Mouse (Mus musculus): ENCODE measurements at regions not wholly inside any gene's neighbourhood (a gene's known extent, or its start where the extent isn't known, plus 50 kb on each side); places are given as distances from the start of the nearest gene placed in this dataset.

DNA sequence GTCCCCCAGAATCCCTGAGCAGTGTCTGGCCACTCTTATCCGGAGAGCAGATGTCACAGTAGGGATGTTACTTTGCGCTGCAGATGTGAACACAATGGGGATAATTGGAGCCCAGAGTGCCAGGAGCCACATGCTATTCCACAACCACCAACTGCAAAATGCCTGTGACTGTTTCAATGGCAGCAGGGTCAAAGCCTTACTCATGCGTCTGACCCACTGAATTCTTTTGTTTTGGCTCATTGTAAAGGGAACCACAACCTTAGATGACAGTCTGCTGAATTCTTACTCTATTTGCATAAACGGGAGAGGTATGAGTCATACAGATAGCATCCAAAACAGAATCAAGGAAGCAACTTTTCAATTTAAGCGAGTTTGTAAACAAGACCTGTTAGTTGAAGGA is 276.8 kb upstream of the Pkn2 start:
- whole genome bisulfite sequencing = 43% methylated on average over 5 of the region's 5 CpGs
- H3K36me3 ChIP-seq (ENCODE audit: control insufficient read depth, insufficient read depth, low read length) = no peaks in the 10 kb centered on the region
- H3K4me2 ChIP-seq (ENCODE audit: low read length) = no peak overlapping the region
- H3K9ac ChIP-seq (ENCODE audit: low read length) = no peak overlapping the region
- no peak overlapping the region for H3K4me3 ChIP-seq (ENCODE audit: control insufficient read depth in 1 of 2, insufficient read depth in 1 of 2, low read depth in 1 of 2, low read length in 2 of 2)
- no peak for ATAC-seq (ENCODE audit: insufficient number of reproducible peaks, insufficient read depth, low FRiP score, low read depth)
- no peaks in the 10 kb centered on the region for H3K27me3 ChIP-seq (ENCODE audit: control insufficient read depth, insufficient read depth, low read length)
- no peaks in the 10 kb centered on the region for H3K4me1 ChIP-seq (ENCODE audit: control insufficient read depth in 2 of 2, insufficient read depth in 2 of 2, low read length in 2 of 2)
- H3K27ac ChIP-seq (replicated peaks in 1 of 2; ENCODE audit: control insufficient read depth in 1 of 2, insufficient read depth in 1 of 2, low read depth in 2 of 2, low read length in 2 of 2) = no peak overlapping the region
- H3K9me3 ChIP-seq (ENCODE audit: control insufficient read depth, low read length) = no peaks in the 10 kb centered on the region

DNA sequence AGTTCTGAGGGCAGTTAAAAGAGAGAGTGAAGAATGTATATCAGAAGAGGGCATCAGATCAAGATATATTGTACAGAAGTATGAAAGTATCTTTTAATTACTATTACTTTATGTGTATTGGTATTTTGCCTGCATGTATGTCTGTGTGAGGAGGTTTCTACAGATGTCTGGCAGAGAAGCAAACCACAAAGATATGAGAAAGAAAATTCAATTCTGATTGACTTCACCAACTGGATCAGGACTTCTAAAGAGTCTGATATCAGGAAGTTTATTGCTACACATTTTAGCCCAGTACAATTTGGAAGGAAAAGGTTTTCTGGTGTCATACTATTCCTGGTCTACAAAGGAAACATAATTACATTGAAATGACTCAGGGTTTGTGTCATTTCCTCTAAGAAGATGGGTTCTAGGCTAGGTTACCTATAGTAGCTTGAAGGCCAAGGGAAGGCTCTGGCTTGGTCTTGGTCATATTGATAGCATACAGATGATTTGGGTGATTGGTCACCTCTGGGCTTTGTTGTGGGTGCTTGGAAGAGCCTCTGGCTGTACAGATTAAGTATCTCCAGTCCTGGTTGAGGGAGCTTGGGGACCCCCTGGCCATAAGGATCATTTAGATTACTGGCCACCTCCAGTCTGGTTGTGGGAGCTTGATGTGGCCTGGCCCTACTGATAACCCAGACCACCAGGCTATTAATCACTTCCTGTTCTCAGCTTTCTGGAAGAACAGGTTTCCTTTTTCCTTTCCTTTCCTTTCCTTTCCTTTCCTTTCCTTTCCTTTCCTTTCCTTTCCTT is 275.1 kb upstream of the Pkn2 start:
- Histone ChIP-seq H3K4me1 (ENCODE audit: control insufficient read depth in 2 of 2, insufficient read depth in 2 of 2, low read length in 2 of 2) (0 out of 4 replicates have a peak, but pooled peaks cover 0 to 3% of the 10 kb centered on the region in 2 experiments), H3K4me3 (ENCODE audit: control insufficient read depth in 1 of 2, insufficient read depth in 1 of 2, low read depth in 1 of 2, low read length in 2 of 2) (no peak overlapping the region), H3K36me3 (ENCODE audit: control insufficient read depth, insufficient read depth, low read length) (no peaks in the 10 kb centered on the region), H3K27me3 (ENCODE audit: control insufficient read depth, insufficient read depth, low read length) (no peaks in the 10 kb centered on the region), H3K4me2 (ENCODE audit: low read length) (no peak overlapping the region), H3K9ac (ENCODE audit: low read length) (no peak overlapping the region), H3K27ac (replicated peaks in 1 of 2; ENCODE audit: control insufficient read depth in 1 of 2, insufficient read depth in 1 of 2, low read depth in 2 of 2, low read length in 2 of 2) (no peak overlapping the region), H3K9me3 (ENCODE audit: control insufficient read depth, low read length) (no peaks in the 10 kb centered on the region)
- ATAC-seq (ENCODE audit: insufficient number of reproducible peaks, insufficient read depth, low FRiP score, low read depth) = no peak

DNA sequence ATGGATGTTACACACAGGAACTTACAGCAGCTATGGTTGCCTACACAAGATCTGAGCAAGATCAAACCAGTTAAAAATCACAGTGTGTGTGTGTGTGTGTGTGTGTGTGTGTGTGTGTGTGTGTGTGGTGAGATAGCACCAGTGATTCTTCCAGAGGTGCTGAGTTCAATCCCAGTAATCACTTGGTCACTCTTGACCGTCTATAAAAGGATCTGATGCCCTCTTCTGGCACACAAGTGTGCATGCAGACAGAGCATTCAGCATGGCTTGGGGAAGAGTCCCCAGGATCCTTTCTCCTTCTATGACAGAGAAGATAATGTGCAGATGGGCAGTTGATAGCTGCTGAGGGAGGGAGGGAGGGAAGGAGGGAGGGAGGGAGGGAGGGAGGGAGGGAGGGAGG is 274.4 kb upstream of the Pkn2 start:
- no peak overlapping the region for H3K4me2 ChIP-seq (ENCODE audit: low read length)
- 0 out of 4 replicates have a peak, but pooled peaks cover 0 to 3% of the 10 kb centered on the region in 2 experiments for H3K4me1 ChIP-seq (ENCODE audit: control insufficient read depth in 2 of 2, insufficient read depth in 2 of 2, low read length in 2 of 2)
- 50% methylated on average over 1 of the region's 1 CpGs for WGBS
- H3K27me3 ChIP-seq (ENCODE audit: control insufficient read depth, insufficient read depth, low read length) = no peaks in the 10 kb centered on the region
- no peak overlapping the region for H3K4me3 ChIP-seq (ENCODE audit: control insufficient read depth in 1 of 2, insufficient read depth in 1 of 2, low read depth in 1 of 2, low read length in 2 of 2)
- H3K9ac ChIP-seq (ENCODE audit: low read length) = no peak overlapping the region
- H3K27ac ChIP-seq (replicated peaks in 1 of 2; ENCODE audit: control insufficient read depth in 1 of 2, insufficient read depth in 1 of 2, low read depth in 2 of 2, low read length in 2 of 2) = no peak overlapping the region
- H3K36me3 ChIP-seq (ENCODE audit: control insufficient read depth, insufficient read depth, low read length) = no peaks in the 10 kb centered on the region
- H3K9me3 ChIP-seq (ENCODE audit: control insufficient read depth, low read length) = no peaks in the 10 kb centered on the region
- no peak for ATAC-seq (ENCODE audit: insufficient number of reproducible peaks, insufficient read depth, low FRiP score, low read depth)

DNA sequence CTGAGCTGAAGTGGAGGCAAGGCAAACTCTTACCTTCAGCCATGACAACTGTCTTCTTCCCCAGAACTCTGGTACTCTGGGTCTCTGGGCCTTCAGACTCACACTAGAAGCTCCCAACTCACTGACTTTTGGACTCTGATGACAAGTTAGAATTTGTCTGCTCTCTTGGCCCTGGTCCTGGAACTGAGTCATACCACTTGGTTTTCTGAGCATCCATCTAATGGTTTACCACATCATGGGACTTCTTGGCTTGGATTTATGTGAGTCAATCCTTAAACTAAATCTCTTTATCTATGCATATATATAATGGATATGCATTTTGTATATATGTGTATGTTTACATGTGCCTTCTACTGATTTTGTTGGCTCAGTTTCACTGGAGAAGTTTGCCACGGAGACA is 273.8 kb upstream of the Pkn2 start:
- WGBS = 91% methylated on average over 1 of the region's 1 CpGs
- no peak for ATAC-seq (ENCODE audit: insufficient number of reproducible peaks, insufficient read depth, low FRiP score, low read depth)

DNA sequence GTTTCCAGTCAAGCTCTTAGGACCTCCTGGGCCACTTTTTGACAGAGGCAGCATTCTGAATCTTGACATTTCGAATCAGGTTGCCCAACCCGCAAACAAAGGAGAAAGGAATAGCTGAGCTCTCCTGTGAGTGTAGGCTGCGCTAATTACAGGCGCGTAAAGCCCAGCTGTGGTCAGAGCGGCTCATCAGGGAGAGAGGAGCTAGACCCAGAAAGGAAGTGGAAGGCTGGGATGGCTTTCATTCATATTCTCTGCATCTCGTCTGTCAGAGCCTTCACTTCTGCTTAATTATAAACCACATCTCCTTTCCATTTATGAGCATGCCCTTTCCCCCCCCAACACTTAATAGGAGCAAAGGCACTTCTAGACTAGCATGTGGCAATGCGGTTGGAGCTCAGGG is 265.7 kb upstream of the Pkn2 start:
- no peaks in the 10 kb centered on the region for H3K9me3 ChIP-seq (ENCODE audit: control insufficient read depth, low read length)
- no peak overlapping the region for H3K4me2 ChIP-seq (ENCODE audit: low read length)
- no peak for ATAC-seq (ENCODE audit: insufficient number of reproducible peaks, insufficient read depth, low FRiP score, low read depth)
- H3K4me1 ChIP-seq (ENCODE audit: control insufficient read depth in 2 of 2, insufficient read depth in 2 of 2, low read length in 2 of 2) = 0 out of 4 replicates have a peak, but pooled peaks cover 0 to 2% of the 10 kb centered on the region in 2 experiments
- 65% methylated on average over 8 of the region's 8 CpGs for WGBS
- H3K36me3 ChIP-seq (ENCODE audit: control insufficient read depth, insufficient read depth, low read length) = no peaks in the 10 kb centered on the region
- no peaks in the 10 kb centered on the region for H3K27me3 ChIP-seq (ENCODE audit: control insufficient read depth, insufficient read depth, low read length)
- H3K27ac ChIP-seq (replicated peaks in 1 of 2; ENCODE audit: control insufficient read depth in 1 of 2, insufficient read depth in 1 of 2, low read depth in 2 of 2, low read length in 2 of 2) = no peak overlapping the region
- no peak overlapping the region for H3K9ac ChIP-seq (ENCODE audit: low read length)
- no peak overlapping the region for H3K4me3 ChIP-seq (ENCODE audit: control insufficient read depth in 1 of 2, insufficient read depth in 1 of 2, low read depth in 1 of 2, low read length in 2 of 2)

More for the DNA sequence above, 273.8 kb upstream of the Pkn2 start:
- no peak overlapping the region for H3K9ac ChIP-seq (ENCODE audit: low read length)
- H3K4me1 ChIP-seq (ENCODE audit: control insufficient read depth in 2 of 2, insufficient read depth in 2 of 2, low read length in 2 of 2) = 0 out of 4 replicates have a peak, but pooled peaks cover 0 to 3% of the 10 kb centered on the region in 2 experiments
- no peak overlapping the region for H3K4me3 ChIP-seq (ENCODE audit: control insufficient read depth in 1 of 2, insufficient read depth in 1 of 2, low read depth in 1 of 2, low read length in 2 of 2)
- no peaks in the 10 kb centered on the region for H3K27me3 ChIP-seq (ENCODE audit: control insufficient read depth, insufficient read depth, low read length)
- no peaks in the 10 kb centered on the region for H3K36me3 ChIP-seq (ENCODE audit: control insufficient read depth, insufficient read depth, low read length)
- H3K27ac ChIP-seq (replicated peaks in 1 of 2; ENCODE audit: control insufficient read depth in 1 of 2, insufficient read depth in 1 of 2, low read depth in 2 of 2, low read length in 2 of 2) = no peak overlapping the region
- H3K9me3 ChIP-seq (ENCODE audit: control insufficient read depth, low read length) = no peaks in the 10 kb centered on the region
- no peak overlapping the region for H3K4me2 ChIP-seq (ENCODE audit: low read length)

DNA sequence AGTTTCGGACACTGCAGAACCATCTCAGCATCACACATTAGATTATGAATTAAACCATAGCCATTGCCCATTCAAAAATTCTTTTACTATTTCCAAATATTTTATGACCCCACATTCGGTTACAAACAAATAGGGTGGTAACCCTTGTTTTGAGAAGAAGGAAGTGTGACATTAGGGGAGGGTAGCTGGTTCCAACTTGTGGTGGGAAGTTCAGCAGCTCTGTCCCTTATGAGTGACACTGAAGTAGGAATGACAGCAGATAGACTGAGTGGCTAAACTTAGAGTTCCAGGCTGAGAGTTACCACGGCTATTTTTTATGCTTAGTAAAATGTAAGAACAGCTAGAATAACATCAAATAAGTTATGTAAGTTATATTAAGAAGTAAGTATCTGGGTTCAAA is 257.1 kb upstream of the Pkn2 start:
- no peak overlapping the region for H3K27ac ChIP-seq (replicated peaks in 1 of 2; ENCODE audit: control insufficient read depth in 1 of 2, insufficient read depth in 1 of 2, low read depth in 2 of 2, low read length in 2 of 2)
- no peaks in the 10 kb centered on the region for H3K9me3 ChIP-seq (ENCODE audit: control insufficient read depth, low read length)
- no peak overlapping the region for H3K4me3 ChIP-seq (ENCODE audit: control insufficient read depth in 1 of 2, insufficient read depth in 1 of 2, low read depth in 1 of 2, low read length in 2 of 2)
- no peak overlapping the region for H3K4me2 ChIP-seq (ENCODE audit: low read length)
- H3K9ac ChIP-seq (ENCODE audit: low read length) = no peak overlapping the region
- no peaks in the 10 kb centered on the region for H3K36me3 ChIP-seq (ENCODE audit: control insufficient read depth, insufficient read depth, low read length)
- H3K27me3 ChIP-seq (ENCODE audit: control insufficient read depth, insufficient read depth, low read length) = no peaks in the 10 kb centered on the region
- 71% methylated on average over 3 of the region's 3 CpGs for WGBS
- H3K4me1 ChIP-seq (ENCODE audit: control insufficient read depth in 2 of 2, insufficient read depth in 2 of 2, low read length in 2 of 2) = peaks cover 0 to 2% of the 10 kb centered on the region in 2 experiments; a peak in 1 of 4 replicates
- no peak for ATAC-seq (ENCODE audit: insufficient number of reproducible peaks, insufficient read depth, low FRiP score, low read depth)

DNA sequence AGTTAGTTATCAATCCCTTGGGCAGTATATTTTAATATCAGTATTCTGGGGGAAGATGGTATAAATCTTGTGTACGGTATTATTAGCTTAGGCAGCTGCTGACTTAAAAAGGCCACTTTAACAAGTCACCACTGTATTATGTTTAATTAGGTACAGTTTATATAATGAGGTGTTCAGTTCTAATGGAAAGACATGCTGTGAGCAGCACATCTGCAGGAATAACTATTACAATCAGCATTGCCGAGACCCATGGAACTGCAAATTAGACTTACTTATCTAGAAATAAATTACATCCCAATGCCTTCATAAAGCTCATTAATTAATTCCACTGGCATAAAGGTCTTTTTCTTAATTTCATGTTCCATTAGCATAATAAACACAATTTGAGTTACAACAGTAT is 252.7 kb upstream of the Pkn2 start:
- Histone ChIP-seq H3K4me2 (ENCODE audit: low read length) (no peak overlapping the region), H3K9ac (ENCODE audit: low read length) (no peak overlapping the region), H3K9me3 (ENCODE audit: control insufficient read depth, low read length) (no peaks in the 10 kb centered on the region), H3K27ac (replicated peaks in 1 of 2; ENCODE audit: control insufficient read depth in 1 of 2, insufficient read depth in 1 of 2, low read depth in 2 of 2, low read length in 2 of 2) (no peak overlapping the region), H3K27me3 (ENCODE audit: control insufficient read depth, insufficient read depth, low read length) (no peaks in the 10 kb centered on the region), H3K4me3 (ENCODE audit: control insufficient read depth in 1 of 2, insufficient read depth in 1 of 2, low read depth in 1 of 2, low read length in 2 of 2) (no peak overlapping the region), H3K4me1 (ENCODE audit: control insufficient read depth in 2 of 2, insufficient read depth in 2 of 2, low read length in 2 of 2) (peaks cover 0 to 2% of the 10 kb centered on the region in 2 experiments; a peak in 1 of 4 replicates), H3K36me3 (ENCODE audit: control insufficient read depth, insufficient read depth, low read length) (no peaks in the 10 kb centered on the region)
- 87% methylated on average over 2 of the region's 2 CpGs for whole genome bisulfite sequencing
- ATAC-seq (ENCODE audit: insufficient number of reproducible peaks, insufficient read depth, low FRiP score, low read depth) = no peak

Data from heart, embryonic 14.5 days (tissue).